Mouse (Mus musculus) ES-E14 (cell line): ENCODE measurements around the gene Xylt1.

Experiments
- CHD2 ChIP-seq: IDR thresholded peaks from 2 replicates; pipeline ENCODE4 v1.6.1; 2014; ENCODE audit warnings: mild to moderate bottlenecking, low read depth, low read length, inconsistent platforms
- HCFC1 ChIP-seq: IDR thresholded peaks from 2 replicates; pipeline ENCODE4 v1.6.1; 2012; ENCODE audit warnings: low read length, inconsistent platforms, borderline replicate concordance; ENCODE audit not compliant: insufficient read depth
- MAFK ChIP-seq: IDR thresholded peaks from 2 replicates; pipeline ENCODE4 v1.6.1; 2014; ENCODE audit warnings: mild to moderate bottlenecking, low read depth, low read length, inconsistent platforms; ENCODE audit not compliant: insufficient read depth

DNA sequence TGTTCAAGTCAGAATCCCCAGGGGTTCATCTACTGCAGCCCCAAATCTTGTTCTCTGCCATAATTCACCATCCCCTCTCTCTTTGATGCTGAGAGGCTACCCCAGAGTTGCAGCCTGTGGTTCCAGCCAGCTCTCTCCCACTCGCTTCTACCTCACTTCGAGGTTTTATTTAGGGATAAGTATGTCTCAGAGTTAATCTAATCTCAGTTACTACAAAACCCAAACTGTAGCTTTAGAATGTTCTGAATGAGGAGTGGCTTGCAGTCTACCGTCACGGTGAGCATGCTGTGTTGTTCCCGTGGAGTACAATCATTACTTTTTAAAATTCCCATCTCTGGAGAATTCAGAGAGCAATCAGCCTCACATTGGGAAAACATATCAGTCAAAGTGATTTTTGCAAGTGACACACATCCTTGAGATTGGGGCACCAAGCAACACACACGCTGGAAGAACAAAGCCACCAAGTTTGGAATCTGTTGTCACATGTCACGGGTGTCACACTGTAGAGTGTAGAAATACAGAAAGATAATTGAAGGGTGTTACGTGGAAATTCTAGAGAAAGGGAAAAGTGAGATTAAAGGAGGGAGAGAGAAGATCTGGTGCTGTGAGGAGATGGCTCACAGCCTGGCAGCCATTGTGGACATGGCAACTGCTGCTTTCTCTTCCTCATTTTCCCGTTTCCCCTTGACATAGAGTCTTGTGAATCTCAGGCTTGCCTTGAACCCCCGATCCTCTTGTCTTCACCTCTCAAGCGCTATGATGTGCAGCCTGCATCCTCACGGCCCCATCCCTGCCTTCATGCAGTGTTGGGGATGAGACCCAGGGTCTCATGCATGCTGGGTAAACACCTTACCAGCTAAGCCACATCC is 149.2 kb downstream of the Xylt1 start:
- TF ChIP-seq CHD2 = no peak
- no peak for TF ChIP-seq MAFK
- TF ChIP-seq HCFC1 = no peak
